Mouse (Mus musculus): Measurements from ENCODE around the gene St3gal3. TPM values are rescaled to one million over a fixed set of nuclear protein-coding genes. Genes with fewer than 3 reads are reported as not detected.

St3gal3 gene
- polyA plus RNA-seq, 1 experiment from 2014 or later = 5.6 TPM

Other genes with a start within 250 kb of the St3gal3 start
- gene Atp6v0b, start 247.6 kb downstream of the St3gal3 start, polyA plus RNA-seq (2014; fragmentation: Nextera tagmentation; extraction: Ambion mirVana) = 154 and 177 TPM in 2 replicates
- 20.8 and 23.8 TPM in 2 replicates for gene Dph2, start 242.9 kb downstream of the St3gal3 start, polyA plus RNA-seq (2014; fragmentation: Nextera tagmentation; extraction: Ambion mirVana)
- gene Ipo13, start 219.9 kb downstream of the St3gal3 start, polyA plus RNA-seq (2014; fragmentation: Nextera tagmentation; extraction: Ambion mirVana) = 41.0 and 43.6 TPM in 2 replicates
- gene Artn, start 205.2 kb downstream of the St3gal3 start, polyA plus RNA-seq (2014; fragmentation: Nextera tagmentation; extraction: Ambion mirVana) = 2.0 and 2.6 TPM in 2 replicates
- 53.2 and 56.7 TPM in 2 replicates for gene Kdm4a, start 45.1 kb upstream of the St3gal3 start, polyA plus RNA-seq (2014; fragmentation: Nextera tagmentation; extraction: Ambion mirVana)
- gene Ptprf, start 156.5 kb upstream of the St3gal3 start, polyA plus RNA-seq (2014; fragmentation: Nextera tagmentation; extraction: Ambion mirVana) = 46.3 and 53.5 TPM in 2 replicates

Measured in embryonic facial prominence, embryonic 11.5 days (tissue).